8 mouse cellular contexts compared by ENCODE assay signal in genomic region chr11:84943948-84944347, GRCm38 (mm10). TPM values are rescaled to one million over a fixed set of nuclear protein-coding genes. Genes with fewer than 3 reads are reported as not detected.
DNase-seq lines count a peak whose midpoint lies in the region; ATAC-seq and TF ChIP-seq lines count a peak whose summit lies in the region.

No protein-coding gene starts in this region.

- H3K9me3 ChIP-seq in ES-E14 (ENCODE audit: control insufficient read depth, insufficient read depth, low read depth, low read length), result no peaks in the 10 kb centered on the region
- H3K9me3 ChIP-seq in heart, embryonic 12.5 days (replicated peaks), result no peaks in the 10 kb centered on the region
- H3K9me3 ChIP-seq in kidney, embryonic 16.5 days (ENCODE audit: low read length), result no peaks in the 10 kb centered on the region

- H3K4me2 ChIP-seq in heart, embryonic 12.5 days, result peak overlapping the region; percentile 57
- H3K4me2 ChIP-seq in kidney, embryonic 16.5 days (replicated peaks; ENCODE audit: low read depth, low read length), result peak overlapping the region; percentile 36

- peak overlapping the region; percentile 9 for H3K9ac ChIP-seq in ES-E14 (ENCODE audit: insufficient read depth, low read depth, low read length, poor library complexity, severe bottlenecking)
- no peak overlapping the region for H3K9ac ChIP-seq in heart, embryonic 12.5 days
- no peak overlapping the region for H3K9ac ChIP-seq in kidney, embryonic 16.5 days (replicated peaks; ENCODE audit: low read length)

- in situ Hi-C loops in ES-E14 (cut with MboI; ENCODE audit: low sequenced_read_pairs in 2 of 2, unreplicated experiment in 2 of 2), result no loop called here

- no peak for ATAC-seq in heart, embryonic 12.5 days (ENCODE audit: insufficient number of reproducible peaks, low FRiP score)
- no peak for ATAC-seq in kidney, embryonic 16.5 days (ENCODE audit: low FRiP score, low TSS enrichment)
- ATAC-seq in inflammation-experienced regulatory T-cells, adult 6 months, result no peak

- H3K4me3 ChIP-seq in ES-E14 (ENCODE audit: insufficient read depth in 1 of 2, low read depth in 1 of 2, low read length in 2 of 2, poor library complexity in 1 of 2, severe bottlenecking in 1 of 2), result peak overlapping the region; percentile 52 to 58; a peak in 3 of 4 replicates
- no peak overlapping the region for H3K4me3 ChIP-seq in heart, embryonic 12.5 days
- H3K4me3 ChIP-seq in kidney, embryonic 16.5 days (ENCODE audit: low read length), result no peak overlapping the region

- no peaks in the 10 kb centered on the region for H3K36me3 ChIP-seq in ES-E14 (ENCODE audit: control insufficient read depth, insufficient read depth, low read length, poor library complexity, severe bottlenecking)
- H3K36me3 ChIP-seq in heart, embryonic 12.5 days, result no peaks in the 10 kb centered on the region
- no peaks in the 10 kb centered on the region for H3K36me3 ChIP-seq in kidney, embryonic 16.5 days (ENCODE audit: insufficient read depth, low read length)

- peak; percentile 86 for DNase-seq in ES-E14 (ENCODE audit: low read depth, low spot score)
- peak; percentile 38 to 46 for DNase-seq in adrenal gland, postnatal 4 days (ENCODE audit: low spot score in 2 of 2)
- peak; percentile 73 for DNase-seq in lung, postnatal 36 days
- peak; percentile 39 to 78 for DNase-seq in spleen, postnatal 4 days (ENCODE audit: low spot score in 2 of 2)
- DNase-seq in T-cell, adult 2 months (ENCODE audit: low spot score), result no peak

- H3K27me3 ChIP-seq in heart, embryonic 12.5 days (replicated peaks), result peaks cover 23% of the 10 kb centered on the region
- peaks cover 4% of the 10 kb centered on the region for H3K27me3 ChIP-seq in kidney, embryonic 16.5 days (ENCODE audit: insufficient read depth, low read length)

- H3K27ac ChIP-seq in ES-E14 (ENCODE audit: insufficient read depth, low read depth, low read length, poor library complexity, severe bottlenecking), result peak overlapping the region; percentile 91
- H3K27ac ChIP-seq in heart, embryonic 12.5 days (ENCODE audit: poor library complexity, severe bottlenecking), result no peak overlapping the region
- no peak overlapping the region for H3K27ac ChIP-seq in kidney, embryonic 16.5 days (ENCODE audit: low read length)

- WGBS in heart, embryonic 12.5 days, result 0% methylated on average over 15 of the region's 15 CpGs
- WGBS in kidney, embryonic 16.5 days, result 0% methylated on average over 15 of the region's 15 CpGs

- peaks cover 3 to 25% of the 10 kb centered on the region in 2 experiments; a peak in 3 of 4 replicates for H3K4me1 ChIP-seq in ES-E14 (ENCODE audit: control insufficient read depth in 2 of 2, insufficient read depth in 2 of 2, low read length in 2 of 2, poor library complexity in 1 of 2)
- H3K4me1 ChIP-seq in heart, embryonic 12.5 days (replicated peaks), result peaks cover 9% of the 10 kb centered on the region; the same call in 1 of the 2 replicates
- no peaks in the 10 kb centered on the region for H3K4me1 ChIP-seq in kidney, embryonic 16.5 days (ENCODE audit: insufficient read depth, low read length)

TF ChIP-seq in ES-E14, 5 proteins besides CTCF, POLR2A, EP300 and RAD21:
- TF ChIP-seq ZC3H11A (IDR thresholded peaks at IDR 0.05; ENCODE audit: borderline replicate concordance, low read depth, low read length), result no peak
- TF ChIP-seq HCFC1 (IDR thresholded peaks at IDR 0.05; ENCODE audit: borderline replicate concordance, insufficient read depth, low read length), result peak; percentile 47; the same call in 1 of the 2 replicates

RNA-seq across cellular contexts. Expression of gene Car4, which starts 13.6 kb away (rescaled TPM):
- total RNA-seq in ES-E14 (2012; rRNA removed), result 17.1 and 17.3 TPM in 2 replicates
- total RNA-seq in adrenal gland, postnatal 4 days (2021), result 10 to 100 TPM in 1 of 2 experiments, 1 to 10 TPM in 1; 4.9 to 18.5 TPM
- polyA plus RNA-seq in heart, embryonic 12.5 days (2016; fragmentation: Nextera tagmentation; extraction: Ambion mirVana), result 4.3 and 4.8 TPM in 2 replicates
- 86.5 and 95.7 TPM in 2 replicates for polyA plus RNA-seq in kidney, embryonic 16.5 days (2015; fragmentation: Nextera tagmentation; extraction: Ambion mirVana)
- polyA plus RNA-seq in inflammation-experienced regulatory T-cells, adult 6 months (2017; shearing (Covaris generic)), result not detected

RNA-seq across cellular contexts. Expression of gene Znhit3, which starts 27.8 kb away (rescaled TPM):
- 57.4 and 80.4 TPM in 2 replicates for total RNA-seq in ES-E14 (2012; rRNA removed)
- 10 to 100 TPM; 14.4 to 20.4 TPM for total RNA-seq in adrenal gland, postnatal 4 days (2021)
- 33.8 and 37.1 TPM in 2 replicates for polyA plus RNA-seq in heart, embryonic 12.5 days (2016; fragmentation: Nextera tagmentation; extraction: Ambion mirVana)
- 57.6 and 61.6 TPM in 2 replicates for polyA plus RNA-seq in kidney, embryonic 16.5 days (2015; fragmentation: Nextera tagmentation; extraction: Ambion mirVana)
- polyA plus RNA-seq in inflammation-experienced regulatory T-cells, adult 6 months (2017; shearing (Covaris generic)), result 10 to 100 TPM; 35.6 to 37.3 (median 36.7) TPM

Comparison
In these comparisons a context has a peak if more than half of its experiments do, and no peak if none do; other contexts are left out.
1. H3K4me3 ChIP-seq: peak in ES-E14 (2 of 2); none in heart, embryonic 12.5 days (single experiment) and kidney, embryonic 16.5 days (single experiment).
2. RNA of gene Car4, which starts 13.6 kb away (polyA plus RNA-seq): 86.5 to 95.7 TPM in kidney, embryonic 16.5 days; 4.3 to 4.8 TPM in heart, embryonic 12.5 days and not detected in inflammation-experienced regulatory T-cells, adult 6 months; every median in the first group is over 10 times any median in the second.